Mouse (Mus musculus) heart, embryonic 10.5 days (tissue): ENCODE measurements around the gene Sec1. TPM values are rescaled to one million over a fixed set of nuclear protein-coding genes. Genes with fewer than 3 reads are reported as not detected.
A peak's percentile ranks its signal among the peaks of the same experiment; 100 is the strongest.

Experiments
- DNase-seq: peaks from one replicate; pipeline ENCODE4 v3.0.0-alpha.2; 2017; ENCODE audit warnings: low spot score
- H3K27ac ChIP-seq: fragments of 300-500 bp; sonication (generic); 2 replicates; pipeline ENCODE4 v1.5.1; 2016; ENCODE audit warnings: mild to moderate bottlenecking
- H3K27me3 ChIP-seq: fragments of 300-500 bp; sonication (generic); 2 replicates; pipeline ENCODE4 v1.6.1; 2016; ENCODE audit warnings: mild to moderate bottlenecking; ENCODE audit not compliant: poor library complexity, insufficient read depth, severe bottlenecking
- H3K36me3 ChIP-seq: fragments of 300-500 bp; sonication (generic); 2 replicates; pipeline ENCODE4 v1.6.1; 2016; ENCODE audit warnings: mild to moderate bottlenecking, moderate library complexity
- H3K4me1 ChIP-seq: fragments of 300-500 bp; sonication (generic); 2 replicates; pipeline ENCODE4 v1.6.1; 2016; ENCODE audit warnings: mild to moderate bottlenecking
- H3K4me3 ChIP-seq: fragments of 300-500 bp; sonication (generic); 2 replicates; pipeline ENCODE4 v1.5.1; 2016; ENCODE audit warnings: mild to moderate bottlenecking, moderate library complexity
- H3K9me3 ChIP-seq: fragments of 300-500 bp; sonication (generic); 2 replicates; pipeline ENCODE4 v1.6.1; 2016; ENCODE audit warnings: mild to moderate bottlenecking, moderate library complexity
- WGBS: fragments of 180-500 bp; shearing (Covaris S2); methylation state at CpG from one replicate; pipeline ENCODE4 v1.1.7; 2016; 5-methylcytosine and 5-hydroxymethylcytosine counted together
- polyA plus RNA-seq: library from polyadenylated mRNA; unstranded; fragments of >200 nt; fragmentation: Nextera tagmentation; extraction: Ambion mirVana; gene quantifications from 2 replicates; pipeline ENCODE4 v1.2.1, GENCODE M21; 2016

The Sec1 gene
- 0.51 and 0.75 TPM in 2 replicates for polyA plus RNA-seq

- WGBS = 80% methylated on average over 50 of the region's 50 CpGs
- Histone ChIP-seq H3K9me3 (no peaks in the 10 kb centered on the region), H3K27ac (peak within 1 kb of the TSS; percentile 47; the same call in 1 of the 2 replicates), H3K4me1 (peaks cover 34% of the 10 kb centered on the region), H3K27me3 (peaks cover 14% of the 10 kb centered on the region), H3K36me3 (no peaks in the 10 kb centered on the region), H3K4me3 (no peak within 1 kb of the TSS)
- DNase-seq = no peak
Measured at GRCm38 (mm10) chr7:45693921-45694591, at the start of gene Sec1. Gene Sec1, minus strand, starts transcription at chr7:45694402.

DNA sequence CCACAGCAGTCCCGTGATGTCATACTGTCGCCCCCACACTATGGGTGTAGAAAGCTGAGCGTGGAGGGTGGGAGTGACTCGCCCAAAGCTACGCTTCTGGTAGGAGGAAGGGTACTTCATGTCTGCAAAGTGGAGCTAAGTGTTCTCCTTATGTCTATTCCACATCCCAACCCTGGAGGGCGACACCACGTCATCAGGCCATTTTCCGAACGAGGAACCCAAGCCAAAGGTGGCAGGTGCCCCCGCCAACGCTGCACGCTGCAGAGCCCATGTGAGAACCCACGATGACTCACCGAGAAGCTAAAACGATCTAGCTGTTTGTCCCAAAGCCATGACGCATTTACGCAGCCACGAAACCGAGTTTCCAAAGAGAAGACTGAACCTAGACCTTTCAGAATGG lies 48.1 kb upstream of the Sec1 start:
- Histone ChIP-seq H3K36me3 (no peaks in the 10 kb centered on the region), H3K27me3 (peaks cover 18% of the 10 kb centered on the region), H3K9me3 (0 out of 2 replicates have a peak, but pooled peaks cover 2% of the 10 kb centered on the region), H3K27ac (no peak overlapping the region), H3K4me1 (peaks cover 10% of the 10 kb centered on the region), H3K4me3 (peak overlapping the region; percentile 42)
- no peak for DNase-seq
- WGBS = 37% methylated on average over 19 of the region's 19 CpGs

- Histone ChIP-seq H3K36me3 (no peaks in the 10 kb centered on the region), H3K9me3 (0 out of 2 replicates have a peak, but pooled peaks cover 2% of the 10 kb centered on the region), H3K4me3 (peak overlapping the region; percentile 42), H3K27ac (no peak overlapping the region), H3K27me3 (peaks cover 18% of the 10 kb centered on the region), H3K4me1 (peaks cover 10% of the 10 kb centered on the region)
- 33% methylated on average over 11 of the region's 11 CpGs for WGBS
- no peak for DNase-seq
Measured at GRCm38 (mm10) chr7:45741777-45742176, 47.6 kb upstream of the Sec1 start.

GRCm38 (mm10) chr7:45741308-45741707 lies 47.1 kb upstream of the Sec1 start:
- WGBS = 75% methylated on average over 12 of the region's 12 CpGs
- no peak overlapping the region for H3K27ac ChIP-seq
- H3K9me3 ChIP-seq = no peaks in the 10 kb centered on the region
- H3K4me1 ChIP-seq = peaks cover 10% of the 10 kb centered on the region
- DNase-seq = no peak
- H3K4me3 ChIP-seq = peak overlapping the region; percentile 42; the same call in 1 of the 2 replicates
- no peaks in the 10 kb centered on the region for H3K36me3 ChIP-seq
- peaks cover 18% of the 10 kb centered on the region for H3K27me3 ChIP-seq

DNA sequence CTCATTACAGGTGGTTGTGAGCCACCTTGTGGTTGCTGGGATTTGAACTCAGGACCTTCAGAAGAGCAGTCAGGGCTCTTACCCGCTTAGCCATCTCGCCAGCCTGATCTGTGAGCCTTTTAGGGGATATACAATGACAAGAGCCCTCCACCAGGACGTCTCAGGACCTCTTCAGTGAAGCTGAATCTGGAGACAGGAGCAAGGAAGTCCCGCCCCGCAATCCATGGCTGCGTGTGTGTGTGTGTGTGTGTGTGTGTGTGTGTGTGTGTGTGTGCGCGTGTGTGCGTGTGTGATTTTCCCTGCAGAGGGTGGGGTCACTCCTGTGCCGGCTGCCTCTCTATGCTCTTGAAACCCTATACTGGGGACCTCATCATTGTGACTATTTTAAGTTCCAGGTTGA lies 45.6 kb upstream of the Sec1 start:
- H3K27ac ChIP-seq = no peak overlapping the region
- no peaks in the 10 kb centered on the region for H3K36me3 ChIP-seq
- no peaks in the 10 kb centered on the region for H3K9me3 ChIP-seq
- WGBS = 62% methylated on average over 10 of the region's 10 CpGs
- H3K4me1 ChIP-seq = peaks cover 10% of the 10 kb centered on the region
- H3K27me3 ChIP-seq = peaks cover 18% of the 10 kb centered on the region
- H3K4me3 ChIP-seq = no peak overlapping the region
- no peak for DNase-seq

GRCm38 (mm10) chr7:45739162-45739763 lies 45.1 kb upstream of the Sec1 start:
- Histone ChIP-seq H3K4me3 (no peak overlapping the region), H3K9me3 (no peaks in the 10 kb centered on the region), H3K27ac (no peak overlapping the region), H3K36me3 (no peaks in the 10 kb centered on the region), H3K27me3 (peaks cover 18% of the 10 kb centered on the region), H3K4me1 (peaks cover 10% of the 10 kb centered on the region)
- DNase-seq = peak; percentile 91
- WGBS = 6% methylated on average over 9 of the region's 9 CpGs

DNA sequence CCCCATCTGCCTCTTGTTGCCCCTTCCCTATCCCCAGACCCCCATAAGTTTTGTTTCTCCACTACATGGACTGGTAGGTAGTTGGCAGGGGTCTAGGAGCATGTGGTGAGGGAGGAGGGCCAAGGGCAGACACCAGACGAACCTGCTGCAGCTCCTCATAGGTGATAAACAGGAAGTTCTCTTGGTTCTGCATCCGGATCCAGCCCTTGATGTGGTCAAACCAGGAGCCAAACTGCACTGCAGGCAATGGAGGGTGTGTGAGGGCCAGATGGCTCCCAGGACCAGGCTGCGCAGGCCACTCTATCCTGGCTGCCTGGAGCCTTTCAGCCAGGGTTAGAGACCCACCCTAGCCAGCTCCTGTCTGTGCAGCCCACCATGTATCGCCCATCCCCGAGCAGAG lies 39.3 kb upstream of the Sec1 start:
- no peak overlapping the region for H3K27ac ChIP-seq
- peaks cover 21% of the 10 kb centered on the region for H3K4me1 ChIP-seq
- WGBS = 74% methylated on average over 5 of the region's 5 CpGs
- DNase-seq = no peak
- no peak overlapping the region for H3K4me3 ChIP-seq
- H3K36me3 ChIP-seq = peaks cover 10% of the 10 kb centered on the region; the same call in 1 of the 2 replicates
- no peaks in the 10 kb centered on the region for H3K27me3 ChIP-seq
- H3K9me3 ChIP-seq = no peaks in the 10 kb centered on the region

DNA sequence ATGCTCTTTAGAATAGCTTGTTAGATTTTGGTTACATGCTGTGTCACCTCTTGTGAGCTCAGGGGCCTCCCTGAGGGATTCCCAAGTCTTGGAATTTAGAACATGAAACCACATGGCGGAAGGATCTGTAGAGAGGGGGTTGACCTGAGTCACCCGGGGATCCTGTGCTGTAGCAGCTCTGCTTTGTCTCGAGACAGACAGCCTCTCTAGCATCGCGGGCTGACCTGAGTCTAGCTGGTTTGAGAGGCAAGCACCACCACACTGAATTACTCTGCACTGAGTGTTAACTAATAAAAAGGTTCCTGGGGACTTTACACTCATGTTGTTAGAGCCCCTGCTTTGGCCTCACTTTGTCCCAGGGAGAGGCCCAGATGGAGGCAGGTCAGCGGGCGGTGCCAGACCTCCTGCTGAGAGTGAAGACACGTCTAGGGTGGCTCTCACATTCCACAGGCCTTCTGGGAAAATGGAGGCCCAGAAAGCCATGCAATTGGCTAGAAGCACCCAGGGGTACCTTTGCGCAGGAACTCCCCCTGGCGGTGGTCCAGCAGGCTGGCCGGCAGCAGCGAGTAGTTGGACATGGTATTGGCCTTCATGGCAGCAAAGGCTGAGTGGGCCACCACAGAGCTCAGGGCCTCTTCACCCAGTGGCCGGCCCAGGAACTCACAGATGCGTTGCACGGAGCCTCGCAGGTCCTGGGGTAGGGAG lies 36.7 kb upstream of the Sec1 start:
- Histone ChIP-seq H3K27me3 (no peaks in the 10 kb centered on the region), H3K27ac (peak overlapping the region; percentile 59), H3K4me3 (no peak overlapping the region), H3K4me1 (peaks cover 25% of the 10 kb centered on the region), H3K9me3 (no peaks in the 10 kb centered on the region), H3K36me3 (peaks cover 29% of the 10 kb centered on the region)
- WGBS = 14% methylated on average over 16 of the region's 16 CpGs
- peak; percentile 90 for DNase-seq

GRCm38 (mm10) chr7:45727625-45728024 lies 33.4 kb upstream of the Sec1 start:
- no peaks in the 10 kb centered on the region for H3K27me3 ChIP-seq
- H3K4me1 ChIP-seq = peaks cover 26% of the 10 kb centered on the region
- peaks cover 62% of the 10 kb centered on the region for H3K36me3 ChIP-seq
- DNase-seq = no peak
- 92% methylated on average over 3 of the region's 3 CpGs for WGBS
- H3K27ac ChIP-seq = no peak overlapping the region
- H3K9me3 ChIP-seq = no peaks in the 10 kb centered on the region
- no peak overlapping the region for H3K4me3 ChIP-seq

DNA sequence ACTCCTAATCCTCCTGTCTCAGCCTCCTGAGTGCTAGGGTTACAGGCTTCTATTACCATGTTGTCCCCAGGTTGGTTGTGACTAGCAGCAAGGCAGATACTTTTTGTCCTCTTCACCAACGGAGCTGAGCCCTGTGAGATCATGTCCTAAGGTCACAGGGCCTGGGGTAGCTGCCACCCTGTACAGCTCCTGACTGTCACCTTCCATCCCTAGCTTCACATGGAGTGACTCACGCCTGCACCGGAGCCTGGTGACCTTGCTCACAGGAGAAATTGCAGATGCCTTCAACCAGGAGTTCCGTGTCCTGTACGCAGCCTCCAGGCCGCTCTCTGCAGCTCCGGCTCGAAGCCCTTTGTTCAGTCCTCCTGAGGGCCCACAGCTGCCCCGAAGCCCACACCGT lies 32.2 kb upstream of the Sec1 start:
- Histone ChIP-seq H3K27me3 (no peaks in the 10 kb centered on the region), H3K4me1 (peaks cover 37% of the 10 kb centered on the region), H3K4me3 (no peak overlapping the region), H3K9me3 (no peaks in the 10 kb centered on the region), H3K27ac (no peak overlapping the region), H3K36me3 (peaks cover 74% of the 10 kb centered on the region)
- no peak for DNase-seq
- 94% methylated on average over 10 of the region's 10 CpGs for WGBS

- Histone ChIP-seq H3K36me3 (peaks cover 81% of the 10 kb centered on the region), H3K4me3 (no peak within 1 kb of the TSS)
- WGBS = 92% methylated on average over 11 of the region's 11 CpGs
Measured at GRCm38 (mm10) chr7:45725713-45726112, 31.5 kb upstream of the Sec1 start, which contains the start of gene Spaca4. Gene Spaca4, minus strand, starts transcription at chr7:45725813.

GRCm38 (mm10) chr7:45725151-45725550 lies 30.9 kb upstream of the Sec1 start:
- no peak for DNase-seq
- Histone ChIP-seq H3K4me1 (peaks cover 33% of the 10 kb centered on the region), H3K9me3 (no peaks in the 10 kb centered on the region), H3K4me3 (no peak overlapping the region), H3K27me3 (no peaks in the 10 kb centered on the region), H3K36me3 (peaks cover 86% of the 10 kb centered on the region), H3K27ac (no peak overlapping the region)
- WGBS = 92% methylated on average over 9 of the region's 9 CpGs

More at GRCm38 (mm10) chr7:45725713-45726112, 31.5 kb upstream of the Sec1 start, which contains the start of gene Spaca4:
- H3K4me1 ChIP-seq = peaks cover 37% of the 10 kb centered on the region
- no peak within 1 kb of the TSS for H3K27ac ChIP-seq
- H3K27me3 ChIP-seq = no peaks in the 10 kb centered on the region
- DNase-seq = no peak
- H3K9me3 ChIP-seq = no peaks in the 10 kb centered on the region

DNA sequence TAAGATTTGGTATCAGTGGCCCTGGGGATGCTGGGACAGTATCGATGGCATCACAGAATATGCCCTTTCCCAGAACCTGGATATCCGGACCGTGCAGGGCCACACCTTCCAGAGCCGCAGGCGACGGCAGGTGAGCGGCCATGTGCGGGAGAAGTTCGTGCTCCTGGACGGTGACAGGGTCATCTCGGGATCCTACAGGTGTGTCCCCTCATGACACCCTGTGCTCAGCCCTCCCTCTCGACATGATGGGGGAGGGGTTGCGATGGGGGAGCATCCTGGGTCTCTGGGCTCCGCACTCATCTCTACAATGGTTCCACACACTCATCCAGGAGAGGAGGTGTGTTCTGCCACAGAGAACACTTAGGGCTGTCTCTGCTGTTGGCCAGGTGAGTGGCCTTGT lies 29.6 kb upstream of the Sec1 start:
- 94% methylated on average over 14 of the region's 14 CpGs for WGBS
- Histone ChIP-seq H3K9me3 (no peaks in the 10 kb centered on the region), H3K27ac (no peak overlapping the region), H3K4me1 (peaks cover 38% of the 10 kb centered on the region), H3K27me3 (no peaks in the 10 kb centered on the region), H3K36me3 (peaks cover 92% of the 10 kb centered on the region), H3K4me3 (no peak overlapping the region)
- no peak for DNase-seq
